Mouse (Mus musculus) bone marrow macrophage, adult 2 months (primary cell): Measurements from ENCODE around the gene Rps8.

Experiments used
- CTCF ChIP-seq: IDR thresholded peaks from 2 replicates; pipeline ENCODE4 v1.5.1; 2012; ENCODE audit warnings: low read depth, mild to moderate bottlenecking, low read length, moderate library complexity
- POLR2A ChIP-seq: IDR thresholded peaks from 2 replicates; pipeline ENCODE4 v1.6.1; 2012; ENCODE audit warnings: mild to moderate bottlenecking, low read depth, low read length, borderline replicate concordance

- no peak for TF ChIP-seq CTCF
- TF ChIP-seq POLR2A: no peak
These were observed 46.9 kb upstream of the Rps8 start for GRCm38 (mm10) chr4:117202992-117203354.
